Mouse (Mus musculus): ENCODE measurements at regions not wholly inside any gene's neighbourhood (a gene's known extent, or its start where the extent isn't known, plus 50 kb on each side); places are given as distances from the start of the nearest gene placed in this dataset.

DNA sequence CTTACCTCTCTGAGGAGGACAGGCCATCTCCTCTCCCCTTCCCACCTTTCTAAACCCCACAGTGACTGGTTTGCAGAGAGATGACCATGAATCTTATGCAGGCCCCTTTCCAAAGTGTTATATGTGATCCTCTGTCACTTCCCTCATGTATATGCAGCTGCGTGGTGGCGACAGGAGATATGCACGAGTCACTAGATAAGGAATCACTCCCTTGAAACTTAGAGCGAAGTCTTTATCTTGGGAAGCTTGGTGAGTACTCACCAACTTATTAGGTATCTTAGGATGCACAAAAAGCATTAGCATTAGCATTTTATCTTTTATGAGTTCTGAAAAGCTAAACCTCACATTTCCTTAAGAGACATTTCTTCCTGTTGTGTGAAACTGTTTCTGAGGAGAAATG lies 421.9 kb downstream of the Tmem161b start:
- DNase-seq (ENCODE audit: low read depth in 2 of 2, low spot score in 2 of 2) = no peak

- peak; percentile 13 to 39 for DNase-seq (ENCODE audit: low read depth in 2 of 2, low spot score in 2 of 2)
These were observed 424.8 kb downstream of the Tmem161b start for GRCm38 (mm10) chr13:84646899-84647298.

DNA sequence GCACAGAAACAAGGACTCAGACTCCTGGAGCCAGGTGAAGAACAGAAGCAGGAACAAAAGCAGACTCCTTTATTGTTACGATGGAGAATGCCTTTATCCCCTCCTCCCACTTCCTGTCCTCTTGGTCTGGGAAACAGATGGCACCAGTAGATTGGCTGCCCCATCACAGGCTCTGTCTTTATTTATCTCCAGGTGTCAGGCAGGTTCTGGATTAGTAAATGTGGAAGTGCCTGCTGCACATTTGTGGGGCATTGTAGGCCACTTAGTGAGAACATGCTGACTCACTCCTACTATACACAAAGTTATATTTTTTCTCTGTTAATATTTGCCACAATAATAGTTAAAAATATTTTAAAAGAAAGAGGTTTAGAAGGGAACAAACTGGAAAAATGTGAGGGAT lies 426.0 kb downstream of the Tmem161b start:
- DNase-seq (ENCODE audit: low read depth in 2 of 2, low spot score in 2 of 2) = no peak

GRCm38 (mm10) chr13:84663967-84664366 lies 441.9 kb downstream of the Tmem161b start:
- no peak for DNase-seq (ENCODE audit: low read depth in 2 of 2, low spot score in 2 of 2)

DNA sequence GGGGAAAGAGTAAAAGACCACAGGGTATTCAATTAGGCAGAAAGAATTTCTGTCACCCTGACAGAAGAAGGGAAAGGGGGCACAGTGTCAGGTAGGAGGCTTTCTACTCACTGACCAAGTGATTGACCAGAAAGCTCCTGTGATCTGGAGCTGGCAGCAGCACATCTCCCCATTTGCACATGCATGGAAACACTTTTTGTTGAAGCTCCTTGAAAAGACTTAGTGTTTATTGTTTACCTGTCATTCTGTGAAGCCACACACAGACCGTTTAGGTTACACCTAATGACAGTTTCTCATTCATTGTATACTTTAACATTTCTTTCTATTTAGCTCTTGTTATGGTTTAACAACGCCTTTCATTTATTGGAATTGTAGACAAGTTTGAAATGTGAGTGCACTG lies 458.9 kb downstream of the Tmem161b start:
- DNase-seq (ENCODE audit: low read depth in 2 of 2, low spot score in 2 of 2) = no peak

GRCm38 (mm10) chr13:84685930-84686329 lies 463.8 kb downstream of the Tmem161b start:
- peak; percentile 7 to 28 for DNase-seq (ENCODE audit: low read depth in 2 of 2, low spot score in 2 of 2)

GRCm38 (mm10) chr13:84693462-84693861 lies 471.4 kb downstream of the Tmem161b start:
- no peak for DNase-seq (ENCODE audit: low read depth in 2 of 2, low spot score in 2 of 2)

DNA sequence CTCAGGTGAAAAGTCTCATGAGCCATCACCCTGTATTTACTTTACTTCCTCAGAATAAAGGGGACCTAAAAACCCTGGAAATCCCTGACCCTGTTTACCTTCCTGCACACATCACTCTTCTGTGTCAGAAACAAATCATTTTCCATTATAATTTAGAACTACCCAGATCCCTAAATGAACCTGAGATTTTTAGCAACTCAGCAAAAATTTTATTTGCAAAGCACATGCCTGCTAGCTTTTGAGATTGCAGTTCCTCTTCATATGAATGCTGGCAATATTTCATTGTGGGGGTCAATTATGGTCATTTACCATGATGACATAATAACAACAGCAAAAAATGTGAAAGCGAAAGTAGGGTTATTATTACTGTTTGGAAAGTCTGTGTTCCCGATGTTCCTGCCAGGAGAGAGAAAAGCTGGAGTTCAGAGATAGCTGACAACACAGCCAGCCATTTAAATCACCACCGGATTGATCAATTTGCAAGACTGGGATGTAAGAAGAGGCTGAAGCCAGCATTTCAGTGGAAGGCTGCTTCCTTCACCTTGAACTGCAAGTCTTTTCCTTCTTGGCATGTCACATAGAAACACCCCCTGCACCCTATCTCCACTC lies 476.5 kb downstream of the Tmem161b start:
- no peak for DNase-seq (ENCODE audit: low read depth in 2 of 2, low spot score in 2 of 2)

DNA sequence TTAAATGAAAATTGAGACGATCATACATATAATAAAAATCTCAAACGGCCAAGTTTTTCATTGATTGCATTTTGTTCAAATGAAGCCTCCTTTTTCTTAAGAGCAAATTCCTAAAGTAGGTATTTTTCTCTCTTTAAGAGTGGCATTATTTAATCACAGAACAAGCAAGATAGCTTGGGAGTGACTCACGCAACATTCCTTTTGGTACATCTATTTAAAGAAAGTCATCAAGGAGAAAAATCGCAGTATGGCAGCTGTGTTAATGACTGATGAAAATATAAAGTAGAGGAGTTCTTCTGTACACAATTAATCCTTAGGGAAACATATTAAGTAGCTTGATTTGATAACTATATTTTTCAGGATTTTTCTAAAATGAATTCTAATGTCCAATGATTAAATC lies 448.0 kb upstream of the Ccnh start:
- no peak for DNase-seq (ENCODE audit: low read depth in 2 of 2, low spot score in 2 of 2)

GRCm38 (mm10) chr13:84748331-84748730 lies 440.9 kb upstream of the Ccnh start:
- no peak for DNase-seq (ENCODE audit: low read depth in 2 of 2, low spot score in 2 of 2)

DNA sequence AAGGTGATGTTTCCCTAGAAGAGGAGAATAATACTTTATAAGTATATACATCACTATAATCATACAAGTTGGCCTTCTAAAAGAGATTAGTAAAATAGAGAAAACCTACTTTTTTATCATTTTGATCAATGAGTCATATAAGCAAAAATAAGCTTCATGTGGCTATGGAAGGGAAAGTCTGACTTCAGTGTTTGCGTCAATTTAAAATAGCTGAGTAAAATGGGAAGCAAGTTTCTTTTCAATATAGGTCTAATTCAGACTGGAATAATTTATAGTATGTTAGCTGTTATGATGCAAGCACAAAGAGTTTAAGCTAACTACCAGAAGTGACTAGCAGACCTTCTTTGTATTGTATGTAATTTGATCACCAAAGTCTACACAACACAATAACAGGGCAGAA lies 440.0 kb upstream of the Ccnh start:
- no peak for DNase-seq (ENCODE audit: low read depth in 2 of 2, low spot score in 2 of 2)

GRCm38 (mm10) chr13:84750136-84750535 lies 439.1 kb upstream of the Ccnh start:
- no peak for DNase-seq (ENCODE audit: low read depth in 2 of 2, low spot score in 2 of 2)

DNA sequence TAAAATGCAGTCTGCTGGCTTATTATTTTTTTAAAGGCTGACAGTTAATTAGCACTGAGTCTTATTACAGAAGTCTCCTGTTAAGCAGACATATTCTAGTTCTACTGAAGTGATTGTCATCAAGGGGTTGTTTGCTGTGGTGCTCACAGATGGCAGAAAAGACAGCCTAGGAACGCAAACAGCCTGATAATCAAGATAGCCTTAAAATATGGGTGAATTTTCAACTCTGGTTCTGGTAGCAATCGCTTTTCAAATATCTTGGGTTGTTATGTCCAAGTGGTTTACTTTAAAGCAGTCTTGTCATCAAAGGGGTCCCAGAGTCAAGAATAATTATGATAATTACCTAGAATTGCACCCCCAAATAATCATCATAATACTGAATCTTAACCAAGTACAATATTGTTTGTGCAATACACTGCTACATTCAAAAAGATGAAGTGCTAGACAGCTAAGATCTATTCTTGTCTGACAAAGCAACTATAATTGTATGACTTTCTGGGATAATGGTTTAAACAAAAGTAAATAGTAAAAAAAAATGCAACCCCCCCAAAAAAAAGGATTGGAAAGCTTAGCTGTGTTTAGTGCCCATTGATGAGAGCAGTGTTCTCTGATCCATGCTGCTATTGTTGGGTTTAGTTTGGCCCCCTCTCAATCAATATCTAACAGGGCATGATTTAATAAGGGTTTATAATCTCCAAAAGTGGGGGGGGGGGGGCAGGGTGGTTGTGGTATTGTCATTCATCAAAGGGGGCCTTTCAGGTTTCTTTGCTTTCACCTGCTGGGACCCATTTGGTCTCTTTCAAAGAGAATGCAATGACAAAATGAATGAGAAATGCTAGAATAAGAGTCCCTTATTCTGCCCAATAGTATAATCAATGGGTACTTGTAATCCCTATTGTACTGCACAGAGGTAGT lies 437.4 kb upstream of the Ccnh start:
- no peak for DNase-seq (ENCODE audit: low read depth in 2 of 2, low spot score in 2 of 2)

DNA sequence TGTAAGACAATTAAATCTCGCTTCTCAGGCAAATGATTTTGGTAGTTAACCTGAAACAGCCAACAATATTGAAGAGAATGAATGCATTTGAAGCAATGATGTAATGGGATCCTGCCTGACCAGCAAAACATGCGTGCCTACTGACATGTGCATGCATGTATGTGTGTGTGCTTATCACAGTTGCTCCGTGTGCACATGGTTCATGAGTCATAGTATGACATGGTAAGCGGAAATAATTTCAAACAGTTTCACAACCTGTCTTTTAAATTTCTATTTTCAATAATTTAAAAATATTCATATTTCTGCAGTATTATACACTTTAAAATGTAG lies 436.8 kb upstream of the Ccnh start:
- no peak for DNase-seq (ENCODE audit: low read depth in 2 of 2, low spot score in 2 of 2)

GRCm38 (mm10) chr13:84753751-84754500 lies 435.3 kb upstream of the Ccnh start:
- DNase-seq (ENCODE audit: low read depth in 2 of 2, low spot score in 2 of 2) = no peak

- no peak for DNase-seq (ENCODE audit: low read depth in 2 of 2, low spot score in 2 of 2)
These were observed 434.1 kb upstream of the Ccnh start for GRCm38 (mm10) chr13:84754821-84755725.

GRCm38 (mm10) chr13:84756796-84757335 lies 432.3 kb upstream of the Ccnh start:
- no peak for DNase-seq (ENCODE audit: low read depth in 2 of 2, low spot score in 2 of 2)

DNA sequence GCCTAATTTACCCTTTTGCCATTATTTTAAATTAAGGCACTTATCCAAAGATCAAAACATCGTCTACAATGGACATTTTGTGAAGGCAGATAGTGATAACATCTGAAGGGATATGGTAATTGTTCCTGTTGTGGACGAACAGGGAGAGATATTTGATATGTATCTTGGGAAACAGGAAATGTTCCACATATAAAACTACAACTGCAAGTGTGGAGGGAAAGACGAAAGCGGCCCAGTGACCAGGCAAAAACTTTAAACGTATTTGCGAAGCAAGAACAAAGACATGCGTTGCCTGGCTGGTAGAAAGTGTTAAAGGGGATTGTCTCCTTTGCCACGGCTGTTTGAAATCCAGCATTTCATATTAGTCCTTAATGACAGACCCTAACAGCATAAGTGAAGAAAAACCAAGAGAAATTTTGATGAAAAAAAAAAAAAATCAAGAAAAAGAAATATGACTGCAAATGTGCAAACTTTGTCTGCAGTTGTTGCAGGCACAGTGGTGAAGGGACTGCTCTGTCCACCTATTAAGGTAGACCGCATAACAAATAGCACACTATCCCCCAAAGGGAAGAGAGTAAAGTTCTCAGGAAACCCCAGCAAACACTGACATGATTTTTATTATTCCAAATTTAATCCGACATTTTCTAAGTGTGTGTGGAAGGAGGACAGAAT lies 431.2 kb upstream of the Ccnh start:
- no peak for DNase-seq (ENCODE audit: low read depth in 2 of 2, low spot score in 2 of 2)

GRCm38 (mm10) chr13:84758568-84758900 lies 430.7 kb upstream of the Ccnh start:
- peak; percentile 30 to 55 for DNase-seq (ENCODE audit: low read depth in 2 of 2, low spot score in 2 of 2)

DNA sequence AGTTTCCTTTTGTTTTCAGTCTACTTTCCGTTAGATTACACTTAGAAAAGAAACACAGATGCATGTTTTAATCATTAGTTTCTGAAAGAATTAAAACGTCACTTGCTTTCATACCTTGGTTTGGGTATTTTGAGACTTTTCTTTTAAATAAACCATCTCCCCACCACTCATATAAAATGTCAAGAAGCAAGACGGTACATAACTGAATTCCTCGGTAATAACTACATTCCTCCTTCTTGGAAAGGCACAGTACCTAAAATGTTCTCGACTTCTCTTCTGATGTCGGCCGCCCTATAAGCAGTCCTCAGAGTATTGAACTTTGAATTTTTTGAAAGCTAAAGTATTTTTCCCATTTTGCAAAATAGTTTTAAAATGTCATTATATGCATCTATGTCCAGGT lies 430.1 kb upstream of the Ccnh start:
- no peak for DNase-seq (ENCODE audit: low read depth in 2 of 2, low spot score in 2 of 2)

All from CD8-positive naive resting alpha-beta T cell, adult 2 months (primary cell).